Mouse (Mus musculus): ENCODE measurements around the gene Vmn1r151. TPM values are rescaled to one million over a fixed set of nuclear protein-coding genes. Genes with fewer than 3 reads are reported as not detected.

The Vmn1r151 gene
- not detected for polyA plus RNA-seq (2017; shearing (Covaris generic))

DNA sequence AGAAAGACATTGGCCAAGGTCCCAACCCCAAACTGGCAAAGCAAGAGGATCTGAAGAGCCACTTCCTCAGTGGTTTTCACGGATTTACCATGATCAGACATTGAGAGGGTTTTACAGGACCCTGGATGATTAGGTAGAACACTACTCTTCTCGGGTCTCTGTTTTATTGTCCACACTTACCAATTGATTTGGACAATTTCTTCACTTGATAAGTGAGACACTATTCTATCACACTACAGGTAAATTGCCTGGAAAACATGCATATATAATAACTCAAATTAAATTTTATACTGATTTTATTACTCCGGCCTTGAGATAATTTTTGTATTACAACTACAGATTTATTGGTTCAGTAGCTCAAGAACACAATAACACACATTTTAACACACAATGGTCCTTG is at the start of gene Vmn1r151:
Gene Vmn1r151 (minus strand): TSS at position 101 of the 400 bp plus-strand sequence.

DNA sequence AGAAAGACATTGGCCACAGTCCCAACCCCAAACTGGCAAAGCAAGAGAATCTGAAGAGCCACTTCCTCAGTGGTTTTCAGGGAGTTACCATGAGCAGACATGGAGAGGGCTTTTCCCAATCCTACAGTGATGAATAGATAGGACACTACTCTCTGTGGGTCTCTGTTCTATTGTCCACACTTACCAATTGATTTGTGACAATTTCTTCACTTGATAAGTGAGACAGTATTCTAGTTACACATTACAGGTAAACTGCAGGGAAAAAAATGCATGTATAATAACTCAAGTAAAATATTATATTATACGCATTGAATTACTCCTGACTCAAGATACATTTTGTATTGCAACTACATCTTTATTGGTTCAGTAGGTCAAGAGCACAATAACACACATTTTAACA is 35.3 kb upstream of the Vmn1r151 start, which contains the start of gene Gm8677:
Gene Gm8677 (minus strand): TSS at position 101 of the 400 bp plus-strand sequence.

DNA sequence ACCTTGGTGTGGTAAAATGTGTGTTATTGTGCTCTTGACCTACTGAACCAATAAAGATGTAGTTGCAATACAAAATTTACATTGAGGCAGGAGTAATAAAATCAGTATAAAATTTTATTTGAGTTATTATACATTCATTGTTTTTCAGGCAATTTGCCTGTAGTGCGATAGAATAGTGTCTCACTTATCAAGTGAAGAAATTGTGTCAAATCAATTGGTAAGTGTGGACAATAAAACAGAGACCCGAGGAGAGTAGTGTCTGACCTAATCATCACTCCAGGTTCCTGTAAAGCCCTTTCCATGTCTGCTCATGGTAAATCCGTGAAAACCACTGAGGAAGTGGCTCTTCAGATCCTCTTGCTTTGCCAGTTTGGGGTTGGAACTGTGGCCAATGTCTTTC is 23.2 kb upstream of the Vmn1r151 start, which contains the start of gene Vmn1r152:
Gene Vmn1r152 (plus strand): TSS at position 301 of the 400 bp plus-strand sequence.

GRCm38 (mm10) chr7:22463975-22464374 is 35.5 kb downstream of the Vmn1r151 start, which contains the start of gene Gm10665:
Gene Gm10665 (minus strand): TSS chr7:22464075.

Other genes starting within 250 kb of the Vmn1r151 start
- not detected for gene Gm4187, start 170.0 kb downstream of the Vmn1r151 start, polyA plus RNA-seq (2017; shearing (Covaris generic))
- not detected for gene Gm8660, start 128.6 kb downstream of the Vmn1r151 start, polyA plus RNA-seq (2017; shearing (Covaris generic))
- gene Vmn1r148, start 86.1 kb downstream of the Vmn1r151 start, polyA plus RNA-seq (2017; shearing (Covaris generic)): not detected
- gene Vmn1r149, start 61.4 kb downstream of the Vmn1r151 start, polyA plus RNA-seq (2017; shearing (Covaris generic)): not detected
- not detected for gene Gm10665, start 35.6 kb downstream of the Vmn1r151 start, polyA plus RNA-seq (2017; shearing (Covaris generic))
- gene Vmn1r152, start 23.3 kb upstream of the Vmn1r151 start, polyA plus RNA-seq (2017; shearing (Covaris generic)): not detected
- not detected for gene Gm8677, start 35.2 kb upstream of the Vmn1r151 start, polyA plus RNA-seq (2017; shearing (Covaris generic))
- gene Gm4201, start 65.7 kb upstream of the Vmn1r151 start, polyA plus RNA-seq (2017; shearing (Covaris generic)): not detected
- gene Gm4565, start 88.4 kb upstream of the Vmn1r151 start, polyA plus RNA-seq (2017; shearing (Covaris generic)): 0.24 TPM
- not detected for gene Vmn1r155, start 158.3 kb upstream of the Vmn1r151 start, polyA plus RNA-seq (2017; shearing (Covaris generic))
- gene Gm8693, start 192.6 kb upstream of the Vmn1r151 start, polyA plus RNA-seq (2017; shearing (Covaris generic)): not detected
- not detected for gene Gm4567, start 220.0 kb upstream of the Vmn1r151 start, polyA plus RNA-seq (2017; shearing (Covaris generic))